Mouse (Mus musculus) thymus, postnatal 14 days (tissue): ENCODE measurements around the gene Dnah11.

ENCODE experiments used
- DNase-seq: peaks from one replicate; pipeline ENCODE4 v3.0.0; 2021

Gene Dnah11

DNA sequence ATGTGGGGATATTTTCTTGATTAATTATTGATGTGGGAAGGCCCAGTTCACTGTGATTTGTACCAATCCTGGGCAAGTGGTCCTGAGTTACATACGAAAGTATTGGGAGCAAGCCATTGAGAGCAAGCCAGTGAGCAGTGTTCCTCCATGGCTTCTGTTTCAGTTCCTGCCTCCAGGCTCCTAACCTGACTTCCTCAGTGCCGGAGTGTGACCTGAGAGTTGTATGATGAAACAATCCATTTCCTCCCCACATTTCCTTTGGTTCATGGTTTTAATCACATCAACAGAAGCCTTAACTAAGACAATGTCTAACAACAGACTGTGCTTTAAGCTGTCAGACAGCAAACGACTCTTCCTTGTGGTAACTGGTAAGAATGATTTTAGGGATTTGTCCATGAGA, 114.0 kb downstream of the Dnah11 start:
- DNase-seq = no peak

DNA sequence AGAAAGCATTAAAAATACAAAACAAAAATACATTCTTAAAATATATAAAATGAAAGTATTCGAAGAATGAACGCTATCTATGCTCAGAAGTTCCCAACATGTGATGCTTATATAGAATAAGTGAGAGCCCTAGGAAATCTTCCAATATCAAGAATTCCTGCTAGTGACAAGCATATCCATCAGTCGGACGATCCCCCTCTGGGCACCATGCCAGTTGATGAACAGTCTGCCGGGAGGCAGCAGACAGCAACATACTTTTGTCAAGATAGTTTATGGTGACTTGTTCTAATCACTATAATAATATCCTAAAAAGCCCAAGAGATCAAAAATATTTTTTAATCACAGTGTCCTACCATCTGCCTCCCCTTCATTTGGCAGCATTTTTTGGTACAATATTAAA, 114.7 kb downstream of the Dnah11 start:
- no peak for DNase-seq

DNA sequence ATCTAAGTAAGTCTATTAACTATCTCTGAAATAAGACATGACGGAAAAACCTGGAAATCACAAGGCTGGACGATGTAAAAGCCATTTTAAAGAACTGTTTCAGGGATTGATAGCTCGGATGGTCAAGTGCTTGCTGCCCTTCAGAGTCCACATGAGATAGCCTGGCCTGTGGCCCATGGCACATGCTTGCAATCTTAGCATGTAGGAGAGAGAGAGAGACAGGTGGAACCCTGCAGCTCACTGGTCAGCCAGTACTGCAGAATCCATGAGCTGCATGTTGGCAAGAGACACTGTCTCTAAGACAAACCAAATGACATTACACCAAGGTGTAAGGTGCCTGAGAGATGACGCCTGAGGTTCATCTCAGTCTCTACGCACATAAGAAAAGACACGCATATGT, 118.4 kb downstream of the Dnah11 start:
- no peak for DNase-seq

DNA sequence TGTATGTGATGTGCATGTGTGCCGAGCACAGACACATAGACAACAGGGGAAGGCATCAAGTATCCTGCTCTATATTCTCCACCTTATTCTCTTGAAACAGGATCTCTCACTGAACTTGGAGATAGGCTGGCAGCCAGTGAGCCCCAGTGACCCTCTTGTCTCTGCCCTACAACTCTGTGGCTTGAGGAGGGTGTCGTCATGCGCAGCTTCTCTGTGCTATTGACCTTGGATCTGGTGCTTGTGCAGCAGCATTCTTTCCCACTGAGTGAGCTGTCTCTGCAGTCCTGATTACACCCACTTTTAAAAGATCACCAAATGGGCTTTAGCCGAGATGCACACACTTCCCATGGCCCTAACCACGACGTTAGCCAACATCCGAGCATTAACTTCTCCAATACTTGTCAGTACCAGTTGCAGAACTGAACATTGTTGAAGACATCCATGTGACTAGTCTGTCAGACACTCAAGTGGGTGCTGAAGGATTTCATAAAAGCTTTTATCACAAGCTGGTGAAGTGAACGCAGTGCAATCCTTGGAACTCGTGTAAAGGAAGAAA, 120.3 kb downstream of the Dnah11 start:
- no peak for DNase-seq

DNA sequence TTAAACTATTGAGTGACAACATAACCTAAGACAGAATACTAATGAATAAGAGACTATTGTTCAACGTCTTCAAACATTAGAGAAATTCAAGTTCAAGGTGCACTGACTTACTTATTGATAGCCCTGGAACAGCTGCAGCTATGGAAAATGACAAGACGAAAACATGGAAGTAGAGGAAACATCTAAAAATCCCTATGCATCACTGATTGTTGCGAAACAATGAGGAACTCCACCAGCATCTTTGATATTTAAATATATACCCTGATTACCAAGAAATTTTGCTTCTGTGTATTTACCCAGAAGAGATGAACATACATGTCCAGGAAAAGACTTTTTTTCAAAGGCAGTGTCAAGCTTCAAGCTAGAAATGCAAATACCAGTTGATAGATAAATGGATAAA, 122.0 kb downstream of the Dnah11 start:
- DNase-seq = no peak

DNA sequence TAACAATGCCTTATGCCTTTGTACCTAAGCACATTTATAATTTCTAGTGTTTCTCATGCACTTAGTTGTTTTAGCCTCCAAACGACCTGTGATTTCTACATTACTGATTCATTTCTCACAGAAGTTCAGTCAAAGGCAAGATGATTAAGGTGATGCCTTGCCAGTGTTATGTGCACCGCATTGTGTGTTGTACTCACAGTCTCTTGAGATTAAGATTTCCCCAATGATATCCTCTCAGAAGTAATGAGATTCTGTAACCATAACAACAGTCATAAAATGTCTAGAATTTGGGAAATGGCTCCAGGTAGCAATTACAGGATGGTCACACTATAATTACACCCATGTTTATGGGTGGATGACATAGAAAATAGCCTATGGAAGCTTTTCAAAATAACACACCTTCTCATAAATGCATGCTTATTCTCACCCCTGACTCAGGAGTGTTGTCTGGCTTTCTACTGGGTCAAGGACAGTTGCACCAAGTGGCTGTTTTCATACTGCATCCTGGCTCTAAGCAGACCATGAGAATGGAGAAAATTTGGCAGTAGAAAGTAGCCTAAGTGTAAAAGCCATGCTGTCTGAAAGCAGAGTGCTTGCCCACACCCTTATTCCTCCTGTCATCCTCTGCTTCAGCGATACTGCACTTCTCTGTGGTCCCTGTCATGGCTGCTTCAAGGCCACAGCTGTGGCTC, 126.5 kb downstream of the Dnah11 start:
- DNase-seq = no peak

DNA sequence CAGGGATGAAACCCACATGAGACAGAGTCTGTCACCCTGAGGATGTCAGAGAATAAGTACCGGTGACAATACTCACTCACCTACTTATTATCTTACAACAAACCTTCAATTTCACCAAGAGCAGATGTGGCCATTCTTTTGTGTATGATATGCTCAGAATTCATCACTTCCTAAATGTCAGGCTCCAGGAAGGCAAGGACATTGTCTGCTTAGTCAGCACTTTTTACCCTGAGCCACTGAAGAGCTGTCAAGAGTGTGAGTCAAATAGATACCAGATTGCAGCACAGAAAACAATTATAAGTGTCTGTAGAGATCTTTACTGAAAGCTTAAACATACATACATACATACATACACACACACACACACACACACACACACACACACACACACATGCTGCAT, 127.2 kb downstream of the Dnah11 start:
- no peak for DNase-seq

DNA sequence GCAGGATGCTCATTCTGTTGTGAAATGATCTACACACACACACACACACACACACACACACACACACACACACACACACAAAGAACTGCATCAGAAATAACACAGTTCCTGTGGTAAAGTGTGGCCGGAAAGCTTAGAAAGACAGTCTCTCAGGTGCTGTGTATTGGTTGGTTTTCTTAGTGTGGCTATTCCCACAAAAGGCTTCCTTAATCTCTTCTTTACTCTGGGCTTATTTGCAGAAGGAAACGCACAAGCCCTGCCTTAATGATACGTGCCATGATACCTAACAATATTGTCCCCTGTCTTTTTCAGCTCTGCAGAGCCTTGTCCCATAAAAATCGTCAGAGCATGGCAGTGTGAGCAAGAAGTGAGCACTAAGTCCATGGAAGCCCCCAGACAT, 130.1 kb downstream of the Dnah11 start:
- no peak for DNase-seq

DNA sequence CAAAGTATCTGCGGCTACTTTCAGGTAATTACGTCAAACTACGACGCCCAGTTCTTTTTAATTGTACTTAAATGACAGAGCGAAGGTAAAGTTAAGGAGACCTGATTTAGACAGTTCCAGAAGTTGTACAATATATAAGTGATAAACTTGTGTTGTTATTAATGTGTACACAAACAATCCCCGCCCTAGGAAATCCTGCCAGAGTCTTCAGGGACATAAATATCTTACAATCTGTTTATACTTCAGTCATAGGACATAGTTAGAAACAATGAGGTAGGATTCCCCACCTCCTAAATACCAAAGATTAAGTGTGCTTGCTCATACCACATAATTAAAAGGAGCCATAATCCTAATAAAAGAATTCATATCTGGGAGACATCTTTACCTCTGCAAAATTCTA, 136.5 kb downstream of the Dnah11 start:
- no peak for DNase-seq

DNA sequence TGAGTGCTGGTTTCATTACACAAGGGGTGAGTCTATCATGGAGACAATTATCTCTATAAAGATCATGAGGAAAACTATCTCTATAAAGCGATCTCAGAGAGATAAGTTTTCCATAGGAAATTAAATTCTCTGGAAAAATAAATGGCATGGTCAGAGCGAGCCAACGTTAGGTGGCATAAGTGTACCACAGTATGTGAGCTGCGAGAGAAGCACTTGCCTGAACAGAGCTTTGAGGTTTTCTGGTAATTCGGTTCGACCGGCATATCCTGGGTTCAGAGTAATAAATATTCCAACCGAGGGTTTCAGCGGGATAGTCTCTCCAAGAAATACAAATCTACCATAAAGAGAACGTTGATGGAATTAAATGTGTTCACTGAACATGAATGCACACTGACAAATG, 142.0 kb downstream of the Dnah11 start:
- no peak for DNase-seq

DNA sequence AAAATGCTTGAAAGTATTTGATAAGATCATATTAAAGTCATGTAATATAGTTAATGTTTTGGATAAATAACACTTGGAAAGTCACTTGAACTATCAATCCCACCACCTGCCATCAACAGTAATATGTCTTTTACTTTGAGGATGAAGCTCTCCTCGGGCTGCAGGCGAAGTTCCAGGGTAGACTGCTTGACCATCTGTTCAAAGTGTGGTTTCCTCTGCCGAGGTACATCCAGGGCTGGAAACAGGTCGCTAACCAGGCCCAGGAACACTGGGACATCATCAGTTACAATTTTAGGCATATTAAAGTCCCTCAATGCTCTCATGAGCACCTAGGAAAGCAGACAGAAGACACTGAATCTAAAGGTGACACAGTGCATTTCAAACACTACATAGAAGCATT, 153.5 kb downstream of the Dnah11 start:
- DNase-seq = no peak

DNA sequence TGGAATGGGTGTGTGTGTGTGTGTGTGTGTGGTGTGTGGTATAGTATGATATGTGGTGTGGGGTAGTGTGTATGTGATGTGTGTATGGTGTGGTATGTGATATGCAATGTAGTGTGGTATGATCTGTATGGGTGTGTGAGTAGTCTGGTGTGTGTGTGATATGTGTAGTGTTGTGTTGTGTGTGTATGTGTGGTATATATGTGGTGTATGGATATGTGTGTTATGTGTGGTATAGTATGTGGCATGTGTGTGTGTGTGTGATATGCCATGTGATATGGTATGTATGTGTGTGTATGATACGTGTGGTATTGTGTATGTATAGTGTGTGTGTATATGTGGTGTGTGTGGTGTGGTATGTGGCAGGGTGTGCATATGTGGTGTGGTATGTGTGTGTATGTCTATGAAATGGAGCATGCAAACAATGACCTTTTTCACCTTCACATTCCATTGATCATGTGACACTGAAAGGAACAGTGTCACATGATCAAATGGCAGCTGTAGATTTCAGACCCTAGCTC, 155.7 kb downstream of the Dnah11 start:
- no peak for DNase-seq

DNA sequence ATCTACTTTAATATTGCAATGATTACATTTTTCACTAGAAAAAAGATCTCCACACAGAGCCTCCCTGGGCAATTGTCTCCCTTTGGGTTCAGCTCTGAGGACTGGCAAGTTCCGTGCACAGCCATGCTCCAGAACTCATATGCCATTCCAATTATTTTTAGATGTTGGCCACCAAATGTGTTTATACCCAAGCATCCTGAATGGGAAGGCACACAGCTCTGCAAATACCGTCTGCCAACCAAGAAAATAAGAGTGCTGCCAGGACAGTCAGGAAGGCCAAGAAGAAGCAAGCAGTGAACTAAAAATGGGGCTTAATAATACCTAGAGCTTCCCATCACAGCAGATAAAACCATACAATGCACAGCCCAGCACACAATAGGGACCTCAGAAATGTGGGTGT, 156.6 kb downstream of the Dnah11 start:
- no peak for DNase-seq

DNA sequence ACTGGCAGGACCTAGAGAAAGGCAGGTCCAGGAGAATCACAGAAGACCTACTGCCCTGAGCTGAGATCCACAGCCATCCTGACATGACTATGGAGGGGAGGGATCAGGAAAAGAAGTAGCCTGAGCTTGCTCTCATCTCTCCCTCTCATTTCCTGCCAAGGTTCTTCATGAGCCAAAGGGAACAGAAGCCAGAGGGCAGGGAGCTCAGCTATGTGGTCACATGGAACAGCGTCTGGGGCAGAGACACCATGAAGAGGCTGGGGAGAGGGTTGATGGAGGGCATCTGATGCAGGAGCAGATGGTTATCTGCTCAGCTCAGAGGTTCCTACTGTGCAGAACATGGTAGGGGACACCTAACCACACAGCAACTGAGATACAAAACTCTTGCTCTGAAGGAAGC, 163.9 kb downstream of the Dnah11 start:
- no peak for DNase-seq

DNA sequence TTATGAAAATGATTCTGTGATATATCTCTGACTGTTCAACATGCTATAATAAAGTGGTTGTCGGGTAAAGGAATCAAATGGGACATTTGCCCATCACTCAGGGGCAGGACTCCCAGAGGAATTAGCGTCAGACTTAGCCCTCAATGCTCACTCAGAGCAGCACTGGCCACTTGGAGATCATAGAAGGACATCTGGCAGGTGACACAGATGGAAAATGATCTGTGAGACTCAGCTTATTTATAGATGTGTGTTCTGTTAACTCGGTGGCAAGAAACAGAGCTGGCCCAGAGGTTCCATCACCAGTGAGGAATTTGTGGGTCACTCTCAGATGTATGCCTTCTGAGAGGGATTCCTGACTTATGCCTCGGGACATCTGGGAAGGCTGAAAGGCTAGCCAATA, 173.1 kb downstream of the Dnah11 start:
- DNase-seq = no peak

DNA sequence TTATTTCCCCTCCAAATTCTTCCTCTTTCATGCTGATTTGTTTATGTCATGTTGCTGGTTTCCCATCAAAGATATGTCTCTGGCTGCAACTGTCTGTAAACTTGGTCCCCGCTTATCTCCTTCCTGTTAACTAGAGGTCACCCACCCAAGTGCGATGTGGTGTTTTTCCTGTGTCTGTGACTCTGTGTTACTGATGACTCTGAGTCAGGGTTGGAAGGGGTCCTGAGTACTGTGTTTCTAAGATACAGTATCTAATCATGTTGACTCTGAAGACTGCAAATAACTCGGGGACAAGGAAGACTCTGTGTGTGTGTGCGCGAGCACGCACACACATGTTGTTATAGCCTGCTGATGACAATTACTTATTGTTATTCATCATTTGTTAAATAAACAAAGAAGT, 179.9 kb downstream of the Dnah11 start:
- no peak for DNase-seq

DNA sequence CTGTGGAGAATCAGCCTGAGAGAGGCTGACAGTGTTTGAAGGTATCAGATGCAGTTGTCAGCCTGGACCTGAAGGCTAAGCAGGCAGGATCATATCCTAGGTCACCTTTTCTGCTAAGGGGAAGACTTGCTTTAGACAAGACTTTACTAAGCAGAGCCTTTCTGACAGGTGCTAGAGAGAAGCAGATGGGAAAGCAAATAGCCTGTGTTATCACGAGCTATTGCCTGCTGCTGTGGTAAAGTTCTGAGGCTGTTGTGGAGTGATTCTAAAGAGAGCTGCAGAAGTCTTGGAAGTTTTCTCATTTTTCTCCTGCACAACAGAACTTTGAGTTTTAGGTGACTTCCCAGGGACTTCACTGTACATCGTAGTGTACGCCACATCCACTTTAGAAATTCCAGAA, 185.0 kb downstream of the Dnah11 start:
- no peak for DNase-seq

DNA sequence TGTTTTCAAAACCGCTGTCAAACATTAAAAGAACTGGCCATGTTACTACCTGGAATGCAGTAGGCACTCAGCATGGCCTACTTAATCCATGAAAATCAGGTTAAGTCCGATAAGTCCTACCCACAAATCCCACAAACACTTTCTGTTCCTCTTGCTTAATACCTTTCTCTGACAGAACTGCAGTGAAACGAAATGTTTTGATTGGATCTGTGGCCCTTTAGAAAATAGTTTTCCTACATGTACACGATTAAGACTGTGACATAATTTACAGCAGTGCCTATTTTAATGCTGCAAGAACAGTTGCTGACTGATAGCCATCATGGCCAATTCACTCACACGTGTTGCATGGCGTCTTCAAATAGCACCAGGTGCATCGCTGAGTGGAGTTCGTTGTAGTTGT, 186.9 kb downstream of the Dnah11 start:
- no peak for DNase-seq

DNA sequence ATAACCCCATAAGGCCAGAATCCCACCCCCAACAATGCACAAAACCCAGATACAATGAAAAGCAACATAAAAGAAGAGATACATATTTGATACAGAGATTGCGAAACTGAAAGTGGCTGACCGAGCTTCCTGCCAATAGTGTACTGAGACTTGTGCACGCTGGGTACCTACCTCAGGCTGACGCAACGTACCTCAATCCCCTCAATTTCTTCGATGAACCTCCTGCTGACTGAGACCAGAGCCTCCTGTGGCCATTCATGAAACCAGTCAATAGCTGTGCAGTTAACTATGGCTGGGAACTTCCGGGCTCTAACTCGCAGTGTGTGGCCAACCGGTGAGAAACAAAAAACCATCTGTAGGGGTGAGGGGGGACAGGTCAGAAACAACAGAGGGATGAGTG, 203.9 kb downstream of the Dnah11 start:
- peak; percentile 11 for DNase-seq

DNA sequence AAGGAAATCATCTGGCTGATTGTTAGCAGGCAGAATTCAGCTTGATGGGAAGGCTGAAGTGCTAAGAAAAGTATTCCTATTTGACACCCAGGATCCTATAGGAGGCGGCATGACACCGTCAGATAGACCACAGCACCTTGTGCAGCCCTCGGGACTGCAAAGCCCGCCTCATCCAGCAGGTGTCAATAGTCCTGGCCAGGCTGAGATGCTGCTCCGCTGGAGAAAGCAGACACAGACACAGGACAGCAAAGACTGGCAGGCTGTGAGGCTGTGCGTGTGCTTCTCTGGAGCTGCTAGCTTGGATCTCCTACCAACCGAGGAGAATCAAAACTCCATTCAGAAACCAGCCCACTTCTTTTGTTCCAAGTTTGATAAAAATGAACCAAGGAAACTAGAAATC, 205.3 kb downstream of the Dnah11 start:
- peak; percentile 85 for DNase-seq

DNA sequence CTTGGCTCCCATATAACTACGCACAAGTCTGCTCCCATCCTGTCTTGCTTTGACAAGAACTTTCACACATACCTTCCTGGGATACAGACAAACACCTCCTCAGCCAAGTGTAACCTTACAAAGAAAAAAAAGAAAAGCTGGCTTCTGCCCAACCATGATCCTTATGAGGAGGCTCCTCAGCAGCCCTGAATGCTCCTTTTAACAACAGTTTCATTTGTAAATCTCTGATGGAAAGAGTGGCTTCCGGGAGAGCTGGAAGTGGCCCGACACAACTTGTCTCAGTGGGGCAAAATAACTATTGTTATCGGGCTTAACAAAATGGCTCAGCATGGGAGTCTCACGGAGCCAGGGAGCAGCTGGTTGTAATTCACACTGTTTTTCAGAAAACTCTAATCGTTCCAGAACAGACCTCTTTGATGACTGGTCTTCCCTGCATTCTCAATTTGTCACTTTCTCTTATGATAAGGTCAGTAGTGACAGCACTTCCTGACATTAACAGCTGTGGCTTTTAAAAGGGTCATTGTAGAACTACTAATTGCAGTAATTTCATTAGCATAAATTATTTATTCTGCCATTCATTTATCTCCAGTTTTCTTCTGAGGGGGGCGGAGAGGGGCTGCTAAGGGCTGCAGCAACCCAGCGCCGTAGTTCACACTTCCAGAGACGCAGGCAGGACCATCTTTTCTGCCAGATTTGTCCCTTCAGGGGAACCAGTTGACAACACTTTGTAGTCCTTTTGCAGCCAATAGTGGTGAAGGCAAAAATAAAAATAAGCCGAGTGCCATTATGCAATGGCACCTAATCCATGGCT, 209.6 kb downstream of the Dnah11 start:
- no peak for DNase-seq

DNA sequence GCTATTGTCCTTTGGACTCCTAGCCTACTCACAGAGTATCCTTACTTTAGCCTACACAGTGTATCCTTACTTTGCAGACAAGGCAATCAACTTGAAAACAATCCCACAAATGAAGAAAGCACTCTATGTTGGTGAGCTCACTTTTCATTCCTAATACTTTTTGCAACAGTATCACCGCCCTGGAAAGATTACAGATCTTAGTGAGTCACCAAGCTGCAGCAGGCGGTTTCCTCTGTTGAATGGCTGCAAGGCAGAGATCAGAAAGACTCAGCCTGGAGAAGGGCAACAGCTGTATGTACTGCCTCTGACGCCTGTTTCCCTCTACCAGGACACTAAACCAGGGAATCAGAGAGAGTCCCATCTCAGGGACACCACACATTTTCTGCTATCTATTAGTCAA, 218.5 kb downstream of the Dnah11 start:
- DNase-seq = no peak

DNA sequence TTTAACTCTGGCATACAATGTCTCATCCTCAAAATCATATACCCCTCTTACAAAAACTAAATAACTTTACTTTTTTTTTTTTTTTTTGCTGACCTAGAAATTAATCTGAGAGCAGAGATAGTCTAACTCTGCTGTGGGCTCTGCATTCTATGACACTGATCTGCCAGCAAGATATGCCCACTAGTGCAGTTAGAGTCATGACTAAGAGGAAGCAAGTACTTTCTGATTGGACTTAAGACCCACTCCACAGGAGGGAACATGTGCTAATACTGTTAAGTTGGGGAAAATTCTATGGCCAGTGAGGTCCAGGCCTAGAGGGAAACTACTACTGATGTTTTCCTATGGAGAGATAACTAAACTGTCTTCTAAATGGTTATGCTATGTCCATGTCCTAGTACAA, 225.1 kb downstream of the Dnah11 start:
- DNase-seq = no peak

DNA sequence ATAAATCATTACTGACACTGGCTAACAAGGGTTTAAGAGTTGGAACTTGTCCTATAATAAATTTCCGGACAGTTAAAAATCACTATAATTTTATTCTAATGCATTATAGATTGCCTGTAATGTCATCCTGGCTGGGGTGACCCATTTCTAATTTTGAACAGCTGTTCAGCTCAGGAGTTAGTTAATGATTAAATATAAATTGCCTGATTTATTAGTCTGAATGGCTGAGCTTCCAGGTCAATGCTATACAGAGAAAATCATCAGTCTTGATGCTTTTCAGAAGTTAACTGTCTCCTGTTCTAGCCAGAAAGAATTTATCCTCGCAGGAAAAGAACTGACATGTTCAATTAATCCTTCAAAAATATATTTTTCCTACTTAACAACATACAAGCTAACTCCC, 236.1 kb downstream of the Dnah11 start:
- no peak for DNase-seq
